Mouse (Mus musculus) E14TG2a.4 (cell line): ENCODE measurements around the gene Ankrd28.

ENCODE experiments used
- CTCF ChIP-seq: conservative IDR thresholded peaks from 2 replicates; pipeline ENCODE4 v1.5.1; 2014; ENCODE audit warnings: low read length
- NANOG ChIP-seq: IDR thresholded peaks from 2 replicates; pipeline ENCODE4 v1.6.1; 2014; ENCODE audit warnings: borderline replicate concordance, low read length, mixed read lengths
- POU5F1 ChIP-seq: IDR thresholded peaks from 2 replicates; pipeline ENCODE4 v1.6.1; 2014; ENCODE audit warnings: low read length, borderline replicate concordance

DNA sequence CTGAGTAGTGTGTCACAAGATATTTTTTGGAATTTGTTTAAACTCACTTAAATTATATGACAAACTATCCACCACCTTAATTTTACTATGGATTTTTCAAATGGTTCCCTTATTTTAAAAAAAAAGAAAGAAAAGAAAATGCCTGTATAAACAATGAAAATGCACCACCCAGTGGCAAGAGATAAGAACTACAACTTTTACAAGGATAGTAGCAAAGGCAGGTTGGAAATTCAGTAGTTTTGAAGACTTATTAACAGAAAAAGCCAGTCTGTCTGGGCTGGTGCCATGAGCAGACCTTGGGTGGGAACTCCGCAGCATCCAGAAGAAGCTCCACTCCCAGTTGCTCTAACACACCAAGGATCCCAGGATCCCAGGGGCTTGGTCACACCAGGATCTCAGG lies 39.7 kb downstream of the Ankrd28 start:
- TF ChIP-seq CTCF (peak; percentile 60), POU5F1 (no peak), NANOG (no peak)
